Mouse (Mus musculus): ENCODE measurements around the gene Sumo1.

Gene Sumo1

DNA sequence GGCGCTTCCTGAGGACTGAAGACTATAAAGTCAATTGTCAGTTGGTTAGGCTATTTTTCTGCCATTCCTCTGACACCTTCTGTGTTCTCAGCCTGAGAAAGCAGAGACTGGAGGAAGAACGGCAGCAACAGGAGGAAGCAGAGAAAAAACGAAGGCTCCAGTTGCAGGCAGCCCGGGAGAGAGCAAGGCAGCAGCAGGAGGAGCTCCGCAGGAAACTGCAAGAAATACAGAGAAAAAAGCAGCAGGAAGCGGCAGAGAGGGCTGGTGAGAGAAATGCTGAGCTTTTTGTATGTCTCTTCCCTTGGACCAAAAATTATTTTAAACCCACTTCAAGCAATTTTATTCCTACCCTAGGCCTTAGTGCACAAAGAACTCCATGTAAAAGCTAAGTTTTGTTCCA is 37.6 kb downstream of the Sumo1 start:
- peak; percentile 44 for DNase-seq

DNA sequence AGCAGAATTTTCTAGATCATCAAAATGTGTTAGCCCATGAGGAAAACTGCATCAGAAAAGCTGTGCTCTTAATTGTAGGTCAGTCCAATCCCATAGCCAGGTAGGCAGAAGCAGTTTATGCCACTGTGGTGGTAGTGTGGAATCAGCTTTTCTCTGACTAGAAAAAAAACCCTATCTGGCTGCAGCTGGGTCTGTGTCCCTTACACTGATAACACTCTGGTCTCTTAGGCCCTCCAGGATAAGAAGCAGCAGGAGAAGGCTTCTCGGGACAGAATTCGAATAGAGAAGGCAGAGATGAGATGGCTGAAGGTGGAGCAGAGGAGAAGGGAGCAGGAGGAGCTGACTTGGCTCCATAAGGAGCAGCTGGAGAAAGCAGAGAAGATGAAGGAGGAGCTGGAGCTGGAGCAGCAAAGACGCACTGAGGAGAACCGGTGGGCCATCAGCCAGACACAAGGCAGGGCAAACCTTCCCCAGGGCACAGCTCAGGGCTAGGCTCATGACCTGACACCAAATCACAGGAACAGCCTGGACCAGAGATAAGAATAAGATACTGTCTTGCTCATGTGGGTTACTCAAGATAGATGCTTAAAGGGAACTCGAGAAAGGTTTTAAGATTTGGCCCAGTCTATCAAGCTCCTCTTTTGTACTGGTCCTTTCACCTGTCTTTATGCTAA is 38.5 kb downstream of the Sumo1 start:
- peak; percentile 52 for DNase-seq

GRCm38 (mm10) chr1:59630356-59630755 is 40.3 kb downstream of the Sumo1 start:
- DNase-seq = peak; percentile 65

GRCm38 (mm10) chr1:59629194-59629593 is 41.4 kb downstream of the Sumo1 start:
- DNase-seq = peak; percentile 60

- DNase-seq = peak; percentile 89
Measured at GRCm38 (mm10) chr1:59625410-59625809, 45.2 kb downstream of the Sumo1 start.

- DNase-seq = peak; percentile 91
Measured at GRCm38 (mm10) chr1:59623325-59624017, 47.2 kb downstream of the Sumo1 start.

DNA sequence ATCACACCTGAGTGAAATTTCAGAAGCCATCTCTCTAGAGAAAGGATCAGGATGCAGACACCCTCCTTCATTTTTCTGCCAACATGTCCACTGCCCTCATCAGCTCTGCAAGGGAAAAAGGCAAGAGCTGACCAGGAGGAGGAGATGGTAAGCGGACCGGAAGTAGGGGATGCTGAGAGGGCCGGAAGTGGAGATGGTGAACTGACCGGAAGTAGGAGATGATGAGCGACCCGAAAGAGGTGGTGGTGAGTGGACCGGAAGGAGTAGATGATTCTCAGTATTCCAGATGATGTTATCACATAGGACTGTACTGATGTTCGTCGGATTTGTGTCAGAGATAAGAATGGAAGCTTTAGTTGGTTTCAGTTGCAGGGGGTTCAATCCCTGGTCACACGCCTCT is 51.4 kb downstream of the Sumo1 start:
- peak; percentile 85 for DNase-seq

GRCm38 (mm10) chr1:59615021-59615420 is 55.6 kb downstream of the Sumo1 start:
- DNase-seq = peak; percentile 69

- DNase-seq = peak; percentile 89
Measured at GRCm38 (mm10) chr1:59613795-59614194, 56.8 kb downstream of the Sumo1 start.

GRCm38 (mm10) chr1:59610929-59611328 is 59.7 kb downstream of the Sumo1 start:
- no peak for DNase-seq

- DNase-seq = peak; percentile 94
Measured at GRCm38 (mm10) chr1:59609896-59610295, 60.7 kb downstream of the Sumo1 start.

DNA sequence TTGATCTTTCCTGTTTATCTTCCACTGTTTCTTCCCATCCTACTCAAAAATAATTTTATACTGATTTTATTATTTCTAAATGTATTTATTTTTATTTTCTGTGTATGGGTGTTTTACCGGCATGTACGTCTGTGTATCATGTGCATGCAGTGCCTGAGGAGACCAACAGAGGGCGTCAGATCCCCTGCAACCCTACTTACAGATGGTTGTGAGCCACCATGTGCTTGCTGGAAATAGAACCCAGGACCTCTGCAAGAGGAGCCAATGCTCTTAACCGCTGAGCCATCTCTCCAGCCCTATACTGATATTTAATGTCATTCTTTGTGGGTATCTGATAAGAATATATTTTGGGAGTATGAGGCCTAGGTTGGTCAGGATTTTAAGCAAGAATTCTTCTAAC is 61.2 kb downstream of the Sumo1 start:
- DNase-seq = no peak

GRCm38 (mm10) chr1:59608920-59609319 is 61.7 kb downstream of the Sumo1 start:
- DNase-seq = no peak

DNA sequence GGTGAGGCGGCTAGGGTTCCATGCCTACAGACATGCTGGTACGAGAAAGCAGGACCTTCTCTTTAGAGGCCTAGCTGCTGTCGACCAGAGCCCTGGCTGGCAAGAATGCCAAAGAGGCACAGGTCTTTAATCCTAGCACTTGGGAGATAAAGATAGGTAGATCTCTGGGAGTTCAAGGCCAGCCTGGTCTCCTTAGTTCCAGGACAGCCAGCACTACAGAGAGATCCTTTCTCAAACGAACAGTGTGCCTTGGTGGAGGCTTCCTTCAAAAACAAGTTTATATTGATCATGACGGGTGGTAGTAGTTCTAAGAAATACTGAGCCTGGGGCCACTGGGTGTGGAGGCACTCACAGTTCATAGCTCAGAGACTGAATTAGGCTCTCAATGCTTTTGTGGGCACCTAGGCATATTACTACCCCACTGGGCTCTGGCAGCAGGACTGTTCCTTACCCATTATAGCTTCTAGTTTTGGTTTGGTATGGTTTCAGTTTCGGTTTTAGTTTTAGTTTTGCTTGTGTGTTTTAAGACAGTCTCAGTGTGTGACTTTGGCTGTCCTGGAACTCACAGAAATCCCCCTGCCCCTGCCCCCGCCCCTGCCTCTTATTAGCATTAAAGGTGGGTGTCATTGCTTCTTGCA is 62.4 kb downstream of the Sumo1 start:
- DNase-seq = no peak

- no peak for DNase-seq
Measured at GRCm38 (mm10) chr1:59607071-59607470, 63.6 kb downstream of the Sumo1 start.

DNA sequence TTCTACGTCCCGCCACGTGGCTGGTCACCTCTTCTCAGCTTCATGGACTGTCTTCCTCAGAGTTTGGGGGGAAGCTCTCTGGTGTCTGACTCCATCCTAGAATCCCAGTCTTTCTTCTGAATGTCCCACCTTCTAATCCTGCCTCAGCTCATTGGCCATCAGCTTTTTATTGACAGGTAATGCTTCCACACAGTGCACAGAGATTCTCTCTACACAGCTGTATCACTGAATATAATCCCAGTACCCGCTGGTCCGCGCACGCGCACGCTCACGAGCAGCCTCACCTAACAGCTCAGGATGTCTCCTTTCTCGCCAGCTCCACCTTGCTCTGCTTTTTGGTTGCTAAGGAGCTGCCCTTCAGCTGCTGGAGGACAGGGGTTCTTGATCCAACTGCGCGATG is 64.2 kb downstream of the Sumo1 start:
- no peak for DNase-seq

DNA sequence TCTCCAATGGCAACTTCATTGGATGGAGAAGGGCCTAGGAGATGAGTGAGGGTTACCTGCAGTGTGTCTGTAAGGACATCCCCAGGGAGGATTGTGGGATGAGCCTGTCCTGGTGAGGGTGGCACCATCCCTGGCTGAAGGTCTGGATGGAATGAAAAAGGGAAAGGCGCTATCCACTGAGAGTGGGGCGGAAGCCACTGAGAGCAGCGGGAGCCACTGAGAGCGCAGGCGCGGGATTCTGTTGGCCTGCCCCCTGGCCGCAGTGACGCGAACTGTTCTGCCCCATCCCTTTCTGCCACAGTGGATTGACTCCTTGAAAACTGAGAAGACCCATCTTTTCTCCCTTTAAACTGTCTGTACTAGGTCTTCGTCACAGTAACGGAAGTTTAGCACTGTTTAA is 66.7 kb downstream of the Sumo1 start:
- no peak for DNase-seq

- DNase-seq = no peak
Measured at GRCm38 (mm10) chr1:59603417-59603712, 67.3 kb downstream of the Sumo1 start.

GRCm38 (mm10) chr1:59602531-59603416 is 67.9 kb downstream of the Sumo1 start:
- DNase-seq = no peak

DNA sequence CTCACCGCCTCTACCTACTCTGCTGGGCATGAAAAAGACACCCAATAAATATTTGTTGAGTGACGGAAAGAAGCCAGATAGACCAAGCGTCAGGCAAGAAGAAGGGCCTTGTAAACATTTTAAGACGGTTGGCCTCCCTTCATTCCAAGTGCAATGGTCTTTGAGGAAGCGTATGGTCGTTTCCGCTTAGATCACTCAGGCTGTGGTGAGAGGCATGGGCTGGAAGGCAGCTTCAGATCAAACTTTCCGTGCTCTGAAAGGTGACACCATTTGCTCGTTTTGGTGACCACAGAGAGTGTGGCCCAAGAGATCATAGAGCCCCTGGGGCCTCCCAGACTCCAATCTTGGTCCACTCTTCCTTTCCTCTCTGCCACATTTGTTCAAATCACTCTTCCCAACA is 75.0 kb downstream of the Sumo1 start:
- DNase-seq = no peak

GRCm38 (mm10) chr1:59594586-59595266 is 75.9 kb downstream of the Sumo1 start:
- no peak for DNase-seq

GRCm38 (mm10) chr1:59593622-59594035 is 77.0 kb downstream of the Sumo1 start:
- no peak for DNase-seq

DNA sequence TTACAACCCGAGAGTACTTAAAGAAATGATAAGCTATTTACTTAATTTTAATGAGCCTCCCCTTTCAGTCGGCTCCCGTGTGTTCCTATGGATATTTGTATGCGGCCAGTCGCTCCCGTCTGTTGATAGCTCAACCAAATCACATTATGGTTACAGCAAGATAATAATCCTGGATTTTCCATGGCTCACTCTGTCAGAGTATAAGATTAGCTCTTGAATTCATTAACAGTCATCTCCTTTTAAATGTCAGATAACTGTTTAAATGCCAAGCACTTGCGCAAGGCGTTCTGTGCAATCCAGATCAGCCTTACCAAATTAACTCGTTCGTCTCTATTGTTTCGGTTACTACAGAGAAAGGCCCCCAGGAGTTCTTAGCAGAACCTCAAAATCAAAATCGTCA is 77.8 kb downstream of the Sumo1 start:
- no peak for DNase-seq

Measured in heart, adult 11 months (tissue).